Mouse (Mus musculus) kidney, postnatal 10 days (tissue): ENCODE results near the gene Dapk3.

ENCODE experiments used
- DNase-seq: peaks from one replicate; pipeline ENCODE4 v3.0.0; 2021; ENCODE audit warnings: mixed read lengths

The Dapk3 gene

DNA sequence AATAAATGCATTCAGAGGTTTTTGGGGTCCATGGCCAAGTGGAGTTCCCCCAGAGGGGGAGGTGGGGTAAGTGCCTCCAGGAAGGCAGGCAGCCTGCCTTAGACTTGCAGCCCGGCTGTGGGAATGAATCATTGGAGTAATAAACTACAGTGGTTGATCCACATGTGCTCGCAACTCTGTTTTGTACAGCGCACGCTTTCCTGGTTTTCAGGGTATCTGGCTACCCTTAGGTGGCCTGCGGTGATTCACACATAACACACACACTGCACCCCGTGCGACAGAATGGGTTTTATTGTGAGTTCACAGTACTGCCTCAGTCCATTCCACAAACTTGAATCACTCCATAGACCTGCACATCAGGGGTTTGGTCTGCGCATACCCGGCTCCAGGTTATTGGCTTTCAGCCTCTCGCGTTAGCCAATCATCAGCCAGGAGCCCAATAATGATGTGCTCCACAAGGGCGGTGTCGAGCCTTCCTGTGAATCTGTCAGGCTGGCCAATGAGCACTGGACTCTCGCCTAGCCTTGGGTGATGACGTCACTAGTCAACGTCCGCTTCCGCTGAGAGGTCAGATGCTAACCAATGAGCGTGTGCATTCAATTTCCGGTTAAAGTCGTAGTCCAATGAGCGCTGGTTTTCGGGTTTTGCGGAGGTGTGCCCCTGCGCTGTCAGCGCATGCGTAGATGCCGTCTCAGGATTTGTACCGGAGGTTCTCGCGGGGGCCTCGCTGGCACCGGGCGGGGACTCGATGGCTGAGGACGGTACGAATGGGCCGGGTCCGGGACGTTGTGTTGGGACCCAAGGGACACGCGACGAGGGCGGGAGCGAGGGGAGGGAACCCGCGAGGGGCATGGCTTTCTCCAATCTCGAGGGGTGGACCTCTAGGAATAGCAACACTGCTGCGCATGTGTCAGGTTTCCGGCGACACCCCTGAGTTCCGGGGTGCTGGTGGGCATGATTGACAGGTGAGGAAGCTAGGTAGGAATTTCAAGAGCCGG, at the start of gene Dapk3:
Dapk3 (plus strand) TSS at position 670 of the 998 bp plus-strand sequence.
- DNase-seq, result peak; percentile 96

DNA sequence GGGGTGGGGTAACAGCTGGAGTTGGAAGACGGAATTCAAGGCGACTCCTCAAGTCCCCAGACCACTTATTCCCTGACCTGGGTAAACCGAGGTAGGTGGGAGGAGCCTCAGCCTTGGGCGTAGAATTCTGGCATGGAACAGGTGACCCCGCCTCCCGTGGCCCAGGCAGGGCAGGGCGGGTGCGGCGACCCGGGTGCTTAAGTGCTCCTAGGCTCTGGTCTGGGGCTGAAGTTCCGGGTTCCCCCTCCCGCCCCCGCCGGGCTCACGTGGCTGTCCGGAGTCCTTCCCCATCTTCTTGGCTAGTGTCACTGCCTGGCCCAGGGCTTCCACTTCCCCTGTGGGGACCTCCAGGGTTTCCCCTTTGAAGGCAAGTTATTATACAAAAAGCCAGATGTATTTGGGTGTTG, 48.6 kb upstream of the Dapk3 start:
- DNase-seq, result peak; percentile 80

DNA sequence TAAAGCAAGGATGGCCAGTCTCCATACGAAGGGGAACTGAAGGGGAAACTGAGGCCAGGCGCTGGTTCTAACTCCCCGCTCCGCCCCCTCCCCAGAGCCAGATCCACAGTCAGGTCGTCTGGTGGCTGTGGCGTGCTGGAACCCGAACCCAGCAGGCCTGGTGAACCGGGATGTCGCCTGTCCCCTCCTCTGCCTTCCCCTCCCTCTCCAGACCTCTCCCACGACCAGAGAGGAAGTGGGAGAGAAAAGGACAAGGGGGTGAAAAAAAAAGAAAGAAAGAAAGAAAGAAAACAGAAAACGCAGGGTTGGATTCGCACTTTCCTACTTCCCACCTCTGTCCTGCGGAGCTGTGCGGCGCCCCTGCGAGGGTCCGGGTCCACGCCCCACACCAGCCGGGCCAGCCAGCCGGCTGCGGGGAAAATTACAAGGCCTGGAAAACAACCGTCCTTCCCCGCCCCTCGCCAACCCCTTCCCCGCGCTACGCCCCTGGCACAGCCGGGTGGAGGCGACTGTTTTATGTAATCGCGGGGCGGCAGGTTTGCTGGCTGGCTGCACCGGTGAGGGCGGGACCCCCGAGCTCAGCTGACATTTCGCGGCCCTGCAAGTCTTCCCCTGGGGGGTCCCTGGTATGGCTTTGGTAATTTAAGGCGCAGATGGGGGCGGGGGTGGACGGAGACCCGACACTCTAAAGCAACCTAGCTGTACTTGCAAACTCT, 47.7 kb upstream of the Dapk3 start, which contains the start of gene Zbtb7a:
Zbtb7a (plus strand) TSS at position 255 of the 716 bp plus-strand sequence.
- peak; percentile 73 for DNase-seq

DNA sequence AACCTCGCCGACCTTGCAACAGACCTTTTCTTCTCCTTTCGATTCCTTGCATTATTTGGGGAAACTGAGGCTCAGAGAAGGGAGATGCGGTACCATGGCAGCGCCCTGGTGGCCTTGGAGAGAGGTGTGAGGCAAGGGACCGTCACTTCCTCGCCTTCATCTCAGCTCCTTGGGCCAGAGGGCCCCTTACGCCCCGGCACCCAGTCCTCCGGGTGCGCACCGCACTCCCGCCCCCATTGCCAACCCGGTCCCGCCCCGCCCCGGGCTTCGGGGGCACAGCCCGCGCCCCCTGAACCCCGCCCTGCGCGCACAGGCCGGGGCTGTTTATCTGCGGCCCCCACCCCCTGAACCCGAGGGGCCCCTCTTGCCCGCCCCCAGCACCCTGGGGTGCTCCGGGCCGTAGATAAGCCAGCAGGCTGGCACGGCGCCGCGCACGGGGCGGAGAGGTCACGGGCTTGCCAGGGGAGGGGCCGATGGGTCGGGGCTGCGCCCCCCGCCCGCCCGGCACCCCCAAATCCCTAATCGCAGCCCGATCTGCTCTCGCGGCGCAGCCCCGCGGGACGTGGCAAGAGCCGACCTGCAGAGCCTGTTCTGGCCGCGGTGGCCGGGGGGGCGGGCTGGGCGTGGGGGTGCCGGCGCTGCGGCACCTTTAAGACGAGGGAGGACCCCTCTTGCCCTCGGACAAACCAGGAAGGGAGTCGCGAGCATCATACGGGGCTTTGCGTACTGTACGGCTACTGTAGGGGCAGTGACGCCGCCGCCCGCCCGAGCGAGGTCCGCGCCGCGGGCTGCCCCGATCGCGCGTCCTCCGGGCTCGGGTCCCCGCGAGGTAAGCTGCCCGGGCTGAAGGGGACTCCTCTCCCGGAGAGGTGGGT, 46.7 kb upstream of the Dapk3 start:
- peak; percentile 87 for DNase-seq

DNA sequence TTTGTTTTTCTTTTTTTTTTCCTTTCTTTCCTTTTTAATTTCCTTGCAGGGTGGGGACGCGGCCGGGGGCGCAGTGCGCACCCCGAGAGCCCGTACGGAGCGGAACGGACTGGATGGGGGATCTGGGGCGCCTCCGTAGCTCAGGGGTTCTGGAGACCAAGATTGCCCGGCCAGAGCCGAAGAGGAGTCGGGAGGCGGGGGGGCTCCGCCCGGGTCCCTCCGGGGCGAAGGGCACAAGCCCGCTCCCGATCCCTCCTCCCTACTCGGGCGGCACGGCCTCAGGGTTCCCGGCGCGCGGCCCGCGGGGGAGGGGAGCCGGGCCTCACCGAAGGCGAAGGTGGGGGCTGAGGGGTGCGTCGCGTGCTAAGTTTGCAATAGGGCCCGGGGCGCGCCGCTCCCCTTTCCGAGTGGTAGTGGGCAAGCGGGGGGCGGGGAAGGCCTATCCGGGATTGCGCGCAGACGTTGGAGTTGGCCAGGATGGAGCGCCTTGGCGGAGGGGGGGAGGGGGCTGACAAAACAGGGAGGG, 46.0 kb upstream of the Dapk3 start:
- peak; percentile 90 for DNase-seq

DNA sequence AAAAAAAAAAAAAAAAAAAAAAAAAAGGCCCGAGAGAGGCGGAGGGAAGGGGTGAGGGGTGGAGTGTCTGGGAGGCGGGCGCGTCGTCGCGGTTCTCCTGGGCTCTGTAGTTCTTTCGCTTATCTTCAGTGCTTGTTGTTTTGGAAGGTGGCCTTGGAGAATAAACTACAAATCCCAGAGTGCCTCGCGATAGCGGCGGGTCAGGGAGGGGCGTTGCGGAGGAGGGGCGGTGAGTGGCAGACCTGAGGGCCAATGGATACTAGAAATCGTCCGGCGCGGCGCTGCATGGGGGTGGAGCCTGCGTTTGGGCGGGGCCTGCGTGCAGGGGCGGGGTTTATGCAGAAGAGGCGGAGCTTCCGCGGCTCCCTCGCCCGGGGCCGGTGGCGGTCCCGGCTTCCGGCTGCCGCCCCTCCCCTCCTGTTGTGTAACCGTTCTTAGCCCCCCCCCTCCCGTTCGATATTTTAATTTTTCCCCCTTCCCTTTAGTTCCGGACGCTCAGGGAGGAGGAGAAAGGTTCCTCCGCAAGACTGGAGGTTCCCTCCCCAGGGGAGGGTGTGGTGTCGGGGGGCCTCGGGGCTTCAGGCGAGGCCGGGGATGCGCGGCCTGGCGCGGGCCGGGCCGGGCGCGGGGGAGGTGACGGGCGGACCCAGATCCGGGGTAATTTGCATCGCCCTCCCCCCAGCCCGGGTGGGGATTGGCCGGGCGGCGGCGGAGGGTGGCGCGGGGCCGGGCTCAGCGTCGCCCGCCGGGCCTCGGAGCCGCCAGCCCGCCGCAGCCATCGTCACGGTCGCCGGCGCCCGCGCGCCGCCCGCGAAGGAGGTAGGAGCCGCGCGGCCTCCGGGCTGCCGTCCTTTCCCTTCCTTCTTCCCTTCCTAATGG, 45.3 kb upstream of the Dapk3 start:
- DNase-seq, result peak; percentile 99

DNA sequence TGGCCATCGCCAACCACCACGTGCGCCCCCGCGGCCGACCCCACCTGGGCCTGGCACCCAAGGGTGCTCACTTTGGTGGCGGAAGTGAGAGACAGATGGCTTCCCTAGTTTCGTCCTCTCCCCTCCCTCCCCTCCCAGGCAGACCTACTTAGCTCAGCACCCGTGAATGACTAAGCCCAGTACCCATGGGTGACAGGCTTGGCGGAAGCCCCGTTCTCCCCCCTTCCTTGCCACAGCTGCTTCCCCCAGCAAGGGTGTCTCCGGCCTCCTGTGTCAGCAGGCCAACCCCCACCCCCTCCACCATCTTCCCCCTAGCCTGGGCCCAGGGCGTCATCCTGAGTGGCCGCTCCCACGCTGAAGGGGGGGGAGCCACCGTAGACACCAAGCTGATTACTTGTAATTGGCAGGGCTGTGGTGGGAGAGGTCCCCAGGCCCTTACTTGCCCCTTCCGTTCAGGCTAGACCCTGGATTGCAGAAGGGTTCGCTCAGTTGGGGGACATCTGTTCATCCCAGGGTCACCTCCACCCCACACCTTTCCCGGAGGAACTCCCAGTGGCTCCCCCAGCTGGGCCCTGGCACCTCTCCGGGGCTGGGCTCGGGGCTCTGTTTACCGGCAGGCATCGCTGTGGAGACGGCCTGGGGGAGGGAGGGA, 44.5 kb upstream of the Dapk3 start:
- DNase-seq, result peak; percentile 68

DNA sequence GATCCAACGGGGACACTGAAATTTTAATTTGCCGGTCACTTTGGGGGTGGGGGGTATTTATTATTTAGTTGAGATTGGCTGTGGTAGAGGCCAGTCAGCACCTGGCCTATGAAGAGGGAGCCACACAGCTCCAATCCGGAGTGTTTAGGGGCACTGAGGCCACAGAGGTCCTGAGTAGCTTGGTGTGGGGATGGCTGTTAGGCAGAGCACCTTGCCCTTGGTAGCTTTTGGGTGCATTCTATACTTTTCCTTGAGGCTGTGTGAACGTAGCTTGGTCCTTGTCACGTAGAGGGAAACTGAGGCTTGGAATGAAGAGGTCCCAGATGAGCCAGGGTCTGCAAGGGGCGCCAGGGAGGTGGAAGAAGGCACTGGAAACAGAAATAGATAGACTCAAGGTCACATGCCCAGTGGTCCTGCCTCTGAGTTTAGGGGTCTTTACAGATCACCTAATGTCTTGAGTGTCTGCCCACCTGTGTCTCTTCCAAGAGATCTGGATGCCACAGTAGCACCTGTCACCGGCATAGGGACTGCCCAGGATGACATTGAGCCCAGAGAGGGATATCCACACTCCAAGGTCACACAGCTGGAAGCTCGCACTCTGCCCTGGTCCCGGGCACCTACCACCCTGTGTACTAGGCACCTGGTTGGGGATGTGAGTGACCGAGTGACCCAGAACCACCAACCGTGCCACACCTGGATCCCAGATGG, 43.8 kb upstream of the Dapk3 start:
- no peak for DNase-seq

DNA sequence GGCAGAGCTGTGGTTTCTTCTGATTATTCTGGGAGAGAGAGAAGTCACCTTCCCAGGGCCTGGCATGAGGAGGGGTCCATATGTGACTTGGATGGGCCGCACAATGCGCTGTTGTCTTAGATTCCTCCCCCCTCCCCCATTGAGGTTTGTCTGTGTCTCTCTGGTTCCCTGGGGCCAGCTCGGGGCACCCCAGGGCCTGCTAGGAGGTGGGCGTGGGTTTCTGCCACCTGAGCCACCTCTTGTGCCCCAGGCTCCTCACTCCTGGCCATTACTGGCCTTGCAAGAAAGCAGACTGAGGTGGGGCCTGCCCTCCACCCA, 43.3 kb upstream of the Dapk3 start:
- no peak for DNase-seq

DNA sequence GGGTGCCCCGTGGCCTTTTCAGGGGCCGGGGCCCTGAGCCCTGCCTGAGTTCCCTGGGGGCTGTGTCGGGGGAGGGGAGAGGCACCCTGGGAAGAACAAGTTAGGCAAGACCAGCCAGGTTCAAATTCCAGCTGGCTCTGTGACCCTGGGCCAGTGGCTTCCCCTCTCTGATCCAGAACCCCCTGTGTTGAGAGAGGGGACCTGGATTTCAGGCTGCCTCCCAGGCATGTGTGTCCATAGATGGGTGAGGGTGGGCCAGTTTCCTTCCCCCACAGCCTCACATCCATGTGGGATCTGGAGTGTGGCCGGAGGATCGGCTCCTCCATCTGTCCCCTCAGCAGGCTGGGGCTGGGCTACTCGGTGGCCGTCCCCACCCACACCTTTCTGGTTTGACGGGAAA, 42.8 kb upstream of the Dapk3 start:
- DNase-seq, result no peak

DNA sequence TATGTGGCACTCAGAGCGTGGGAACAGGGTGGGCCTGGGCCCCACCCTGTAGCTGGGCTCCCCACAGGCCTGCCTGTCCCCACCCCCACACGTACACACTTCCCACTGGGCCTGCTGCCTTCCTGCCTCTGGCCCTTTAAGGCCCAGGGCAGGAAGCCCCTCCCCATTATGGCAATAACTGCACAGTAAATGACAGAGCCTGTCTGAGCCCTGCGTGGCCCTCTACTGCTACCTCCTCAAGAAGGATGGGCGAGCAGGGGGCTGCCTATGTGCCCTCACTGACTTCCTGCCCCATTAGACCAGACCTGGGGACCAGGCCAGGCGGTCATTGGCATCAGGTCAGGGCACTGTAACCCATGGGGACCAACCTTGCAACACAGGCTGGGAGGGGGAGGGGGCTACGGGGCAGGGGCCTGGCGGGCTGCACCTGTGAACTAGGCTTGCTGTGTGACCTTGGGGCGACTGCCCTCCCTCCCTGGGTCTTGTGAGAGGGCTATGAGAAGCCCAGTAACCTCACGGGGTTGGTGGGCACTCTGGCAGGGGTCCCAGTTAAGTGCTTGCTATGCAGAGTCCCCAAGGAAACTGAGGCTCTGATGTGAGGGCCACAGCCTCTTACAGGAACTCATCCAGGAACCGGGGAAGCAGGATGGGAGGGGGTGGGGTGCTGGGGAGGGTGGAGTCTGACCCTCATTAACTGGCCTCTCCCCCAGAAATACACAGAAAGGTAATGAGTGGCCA, 41.9 kb upstream of the Dapk3 start:
- peak; percentile 66 for DNase-seq

DNA sequence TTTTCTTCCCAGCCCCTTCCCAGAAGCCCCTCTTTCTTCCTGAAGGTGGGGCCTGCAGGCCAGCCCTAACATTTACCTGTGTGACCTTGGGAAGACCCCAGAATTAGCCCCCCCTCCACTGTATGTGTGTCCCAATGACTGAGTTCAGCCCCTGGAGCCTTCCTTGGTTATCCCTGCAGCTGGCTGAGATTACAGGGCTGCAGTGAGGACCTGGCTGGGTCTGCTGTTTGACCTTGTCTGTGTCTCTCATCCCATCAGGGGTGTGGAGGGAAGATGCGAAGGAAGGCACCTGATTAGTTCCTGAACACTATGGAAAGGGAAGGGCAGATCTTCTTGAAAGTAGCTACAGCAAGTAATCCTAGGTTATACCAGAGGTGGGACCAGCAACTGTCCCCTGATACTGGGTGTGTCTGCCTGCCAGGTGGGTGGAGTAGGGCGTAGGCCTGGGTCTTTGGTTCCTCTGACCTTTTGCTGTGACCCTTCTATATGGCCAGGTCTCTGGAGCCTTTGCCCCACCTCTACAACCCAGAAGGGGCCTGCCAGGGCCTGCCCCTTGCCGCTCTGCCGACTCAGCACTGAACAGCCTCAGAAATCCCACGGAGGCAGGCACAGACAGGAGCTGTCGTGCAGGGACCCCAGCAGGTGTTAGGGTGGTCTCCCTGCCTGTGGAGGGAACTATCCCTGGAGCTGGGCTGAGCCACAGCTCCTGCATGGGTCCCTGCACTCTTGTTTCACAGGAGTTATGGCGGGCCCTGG, 41.2 kb upstream of the Dapk3 start:
- DNase-seq, result no peak

DNA sequence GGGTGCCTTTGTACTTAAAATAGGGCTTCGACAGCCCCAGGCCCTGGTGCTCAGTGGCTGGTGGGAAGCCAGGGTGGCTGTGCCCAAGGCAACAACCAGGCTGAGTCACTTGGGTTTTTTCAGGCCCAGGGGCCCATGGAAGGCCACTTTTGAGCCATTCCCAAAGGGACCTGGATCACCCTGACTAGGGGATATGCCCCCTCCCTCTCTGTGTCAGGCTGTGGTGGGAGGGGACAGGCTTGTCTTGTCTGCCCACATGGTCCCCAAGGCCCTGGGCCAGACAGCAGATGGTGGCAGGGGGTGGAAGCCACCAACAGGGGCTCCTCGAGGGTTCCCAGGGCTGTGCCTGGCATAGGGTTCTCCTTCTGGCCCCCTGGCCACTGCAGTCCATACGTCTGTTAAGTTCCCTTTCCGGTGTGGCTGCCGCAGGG, 40.2 kb upstream of the Dapk3 start:
- no peak for DNase-seq

DNA sequence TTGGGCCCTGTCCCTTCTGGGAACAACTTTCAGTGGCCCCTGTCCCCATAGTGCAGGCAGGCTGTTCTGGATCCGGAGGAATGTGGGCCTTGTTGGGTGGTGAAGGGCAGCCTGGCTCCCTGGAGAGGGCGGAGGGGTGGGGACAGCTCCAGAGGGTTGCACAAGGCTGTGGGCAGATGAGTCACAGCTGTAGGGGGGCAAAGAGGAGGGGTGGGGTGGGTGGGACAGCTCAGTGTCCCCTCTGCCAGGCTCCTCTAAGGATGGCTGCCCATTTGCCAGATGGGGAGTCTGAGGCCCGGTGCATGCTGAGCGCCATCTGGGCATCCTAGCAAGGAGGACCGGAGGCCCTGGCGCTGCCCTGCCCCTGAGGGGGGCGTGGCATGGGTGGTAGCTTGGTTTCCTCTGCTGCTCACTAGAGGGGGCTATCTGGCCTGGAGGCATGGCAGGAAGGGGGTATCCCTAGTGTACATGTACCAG, 39.6 kb upstream of the Dapk3 start:
- DNase-seq, result no peak

DNA sequence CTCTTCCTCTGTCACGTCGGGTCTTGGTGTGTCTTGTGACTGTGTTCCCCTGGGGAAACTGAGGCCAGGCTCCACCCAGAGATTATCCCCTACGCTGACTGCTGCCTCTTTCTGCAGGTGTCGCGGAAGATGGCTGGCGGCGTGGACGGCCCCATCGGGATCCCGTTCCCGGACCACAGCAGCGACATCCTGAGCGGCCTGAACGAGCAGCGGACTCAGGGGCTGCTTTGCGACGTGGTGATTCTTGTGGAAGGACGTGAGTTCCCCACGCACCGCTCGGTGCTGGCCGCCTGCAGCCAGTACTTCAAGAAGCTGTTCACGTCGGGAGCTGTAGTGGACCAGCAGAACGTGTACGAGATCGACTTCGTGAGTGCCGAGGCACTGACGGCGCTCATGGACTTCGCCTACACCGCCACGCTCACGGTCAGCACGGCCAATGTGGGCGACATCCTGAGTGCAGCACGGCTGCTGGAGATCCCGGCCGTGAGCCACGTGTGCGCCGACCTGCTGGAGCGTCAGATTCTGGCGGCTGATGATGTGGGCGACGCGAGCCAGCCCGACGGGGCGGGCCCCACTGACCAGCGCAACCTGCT, 38.9 kb upstream of the Dapk3 start:
- no peak for DNase-seq

DNA sequence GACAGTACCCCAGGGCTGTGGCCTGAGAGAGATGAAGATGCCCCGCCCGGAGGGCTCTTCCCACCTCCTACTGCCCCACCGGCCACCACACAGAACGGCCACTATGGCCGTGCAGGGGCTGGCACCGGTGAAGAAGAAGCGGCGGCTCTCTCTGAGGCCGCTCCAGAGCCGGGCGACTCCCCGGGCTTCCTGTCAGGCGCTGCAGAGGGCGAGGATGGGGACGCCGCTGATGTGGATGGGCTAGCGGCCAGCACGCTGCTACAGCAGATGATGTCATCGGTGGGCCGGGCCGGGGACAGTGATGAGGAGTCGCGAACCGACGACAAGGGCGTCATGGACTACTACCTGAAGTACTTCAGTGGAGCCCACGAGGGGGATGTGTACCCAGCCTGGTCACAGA, 38.1 kb upstream of the Dapk3 start:
- peak; percentile 62 for DNase-seq

DNA sequence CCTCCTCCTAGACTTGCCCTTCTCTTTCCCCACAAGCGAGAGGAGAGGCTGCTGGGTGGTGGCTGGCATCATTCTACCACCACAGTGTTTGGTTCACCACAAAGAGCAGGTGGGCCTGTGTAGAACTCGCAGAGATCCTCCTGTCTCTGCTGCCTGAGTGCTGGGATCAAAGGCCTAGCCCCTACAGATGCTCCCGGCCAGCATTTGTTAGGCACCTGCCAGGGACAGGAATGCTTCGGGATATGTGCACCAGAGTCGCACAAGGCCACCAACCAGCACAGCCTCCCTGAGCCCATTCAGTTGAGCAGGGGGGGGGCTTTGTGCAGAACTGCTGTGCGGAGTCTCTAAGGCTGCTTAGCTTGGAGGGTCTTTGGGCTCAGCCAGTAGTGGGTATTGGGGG, 37.5 kb upstream of the Dapk3 start:
- no peak for DNase-seq

DNA sequence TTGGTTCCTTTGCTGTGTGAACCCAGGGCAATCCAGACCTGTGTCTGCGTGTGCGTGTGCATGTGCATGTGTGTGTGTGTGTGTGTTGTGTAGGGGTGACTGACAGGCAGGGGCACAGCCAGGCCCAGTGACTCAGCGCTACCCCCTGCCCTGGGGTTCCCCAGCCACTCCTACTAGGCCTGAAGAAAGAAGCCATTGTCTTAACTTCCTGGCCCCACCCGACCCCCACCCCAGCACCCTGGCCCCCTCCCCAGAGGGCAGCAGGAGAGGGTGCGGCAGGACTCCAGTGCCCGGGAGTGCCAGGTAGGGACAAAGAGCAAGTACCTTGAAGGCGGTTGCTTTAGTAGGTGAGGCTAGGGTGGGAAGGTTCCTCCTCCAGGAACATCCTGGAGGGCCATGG, 37.0 kb upstream of the Dapk3 start:
- no peak for DNase-seq
